Mouse (Mus musculus) gastrocnemius, adult 8-10 months (tissue): ENCODE measurements around the gene Rassf1. TPM values are rescaled to one million over a fixed set of nuclear protein-coding genes. Genes with fewer than 3 reads are reported as not detected.

ENCODE experiments used
- DNase-seq, 2 experiments: peaks; one replicate each; pipeline ENCODE4 v3.0.0; 2022; ENCODE audit warnings: low spot score in 2 of 2
- total RNA-seq, 4 experiments: library from RNA; stranded (reverse); gene quantifications; 2 replicates each; pipeline ENCODE4 v1.2.4; 2022

Rassf1 gene
- 10 to 100 TPM in 3 of 4 experiments, 1 to 10 TPM in 1; 9.3 to 14.4 (median 11.9) TPM for total RNA-seq

- peak in 1 of 2 experiments; percentile 58 for DNase-seq
Measured at GRCm38 (mm10) chr9:107551117-107551889, at the start of gene Rassf1. Rassf1 (plus strand) TSS chr9:107551555.

DNA sequence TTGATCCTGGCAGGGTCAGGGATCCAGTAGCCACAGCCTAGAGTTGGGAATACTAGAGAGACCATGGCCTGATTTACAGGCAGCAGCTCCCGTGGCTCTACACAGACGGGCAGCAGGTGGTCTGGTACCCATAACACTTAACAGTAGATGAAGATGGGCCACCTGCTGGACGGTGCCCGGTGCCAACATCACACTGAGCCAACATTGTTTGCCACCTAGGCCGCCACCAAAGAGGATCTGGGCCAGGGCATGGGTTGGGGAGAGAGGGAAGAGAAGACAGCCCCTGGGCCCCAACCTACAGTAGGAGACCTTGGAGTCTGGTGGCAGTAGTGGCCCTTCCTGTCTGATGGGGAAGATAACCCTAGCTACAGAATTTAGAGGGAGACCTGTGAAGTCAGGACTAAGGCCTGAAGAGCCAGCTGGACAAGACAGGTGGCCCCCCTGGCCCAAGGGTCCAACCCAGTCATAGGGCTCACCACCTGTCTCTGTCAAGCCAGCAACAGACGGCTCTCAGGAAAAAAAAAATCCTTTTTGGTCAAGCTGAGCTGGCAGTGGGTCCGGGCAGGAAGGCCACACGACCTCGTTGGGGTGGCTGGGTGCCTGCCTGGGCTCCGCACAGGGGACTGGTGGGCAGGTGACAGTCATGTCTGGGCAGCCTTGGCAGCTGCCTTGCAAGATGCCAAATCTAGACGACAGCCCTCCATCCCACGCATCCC is 49.1 kb upstream of the Rassf1 start:
- DNase-seq, result no peak

GRCm38 (mm10) chr9:107504662-107505537 is 46.5 kb upstream of the Rassf1 start:
- DNase-seq, result no peak

DNA sequence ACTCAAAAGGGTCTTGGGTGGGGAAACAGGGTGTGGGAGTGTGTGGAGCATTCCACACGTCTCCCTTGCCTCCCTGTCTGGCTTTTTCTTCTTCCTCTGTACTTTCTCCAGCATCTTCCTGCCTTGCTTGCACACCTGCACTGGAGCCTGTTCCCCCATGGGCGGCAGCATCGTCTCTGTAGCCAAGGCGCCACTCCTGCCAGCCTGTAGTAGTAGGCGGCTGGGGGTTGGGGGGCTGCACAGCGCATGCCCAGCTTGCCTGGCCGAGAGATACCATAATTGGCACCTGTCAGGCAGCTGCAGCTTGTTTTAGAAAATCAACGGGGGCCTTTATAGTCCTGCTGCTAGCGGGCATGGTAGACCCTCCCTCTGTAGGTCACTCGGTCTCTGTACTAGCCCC is 43.1 kb upstream of the Rassf1 start:
- DNase-seq, result no peak

GRCm38 (mm10) chr9:107510384-107511100 is 40.8 kb upstream of the Rassf1 start:
- DNase-seq, result no peak

- DNase-seq, result no peak
Measured at GRCm38 (mm10) chr9:107511436-107511835, 39.9 kb upstream of the Rassf1 start.

- no peak for DNase-seq
Measured at GRCm38 (mm10) chr9:107512326-107512725, 39.0 kb upstream of the Rassf1 start.

DNA sequence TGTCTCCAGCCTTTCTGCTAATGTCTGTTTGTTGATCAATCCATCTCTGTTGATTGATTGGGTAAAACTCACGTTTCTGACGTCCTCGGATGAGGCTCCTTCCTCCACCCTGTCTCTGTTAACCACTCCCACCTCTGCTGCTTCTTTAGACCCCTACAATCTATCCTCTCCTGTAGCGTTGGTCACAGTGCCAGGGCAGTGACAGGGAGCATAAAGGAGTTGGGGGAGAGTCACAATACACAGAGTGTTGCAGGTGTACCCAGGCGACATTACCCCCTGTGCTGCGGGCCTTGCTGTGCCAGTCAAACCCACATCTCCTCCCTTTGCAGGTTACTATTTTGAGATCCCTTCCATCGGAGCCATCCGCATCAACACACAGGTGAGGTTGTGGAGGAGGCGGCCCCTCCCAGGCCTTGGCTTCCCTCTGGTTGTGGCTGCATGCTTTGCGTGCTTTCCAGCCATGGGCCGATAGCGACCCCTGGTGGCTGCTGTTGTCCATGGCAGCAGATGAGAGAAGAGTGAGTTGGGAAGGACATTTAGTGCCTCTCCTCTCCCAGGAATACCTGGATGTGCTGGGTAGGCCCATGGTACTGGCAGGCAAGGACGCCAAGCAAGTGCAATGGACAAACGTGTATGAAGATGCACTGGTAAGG is 36.9 kb upstream of the Rassf1 start:
- peak; percentile 62 to 68 for DNase-seq

GRCm38 (mm10) chr9:107520331-107520730 is 31.0 kb upstream of the Rassf1 start:
- no peak for DNase-seq

DNA sequence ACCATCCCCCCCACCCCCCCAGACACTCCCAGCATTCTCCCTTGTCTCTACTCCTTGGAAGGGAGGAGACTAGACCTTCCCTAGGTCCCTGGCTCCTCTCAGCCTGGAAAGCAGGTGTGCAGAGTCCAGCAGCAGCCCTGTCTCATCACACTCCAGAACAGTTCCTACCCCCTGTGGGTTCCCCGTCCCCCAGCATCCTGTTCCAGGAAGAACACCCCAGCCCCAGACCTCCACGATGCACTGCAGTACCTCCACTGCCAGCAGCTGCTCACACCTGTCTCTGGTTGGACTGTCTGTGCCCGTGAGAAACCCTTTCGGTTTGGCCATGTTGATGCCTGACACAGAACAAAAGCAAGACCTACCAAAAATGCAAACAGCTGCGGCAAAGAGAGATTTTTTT is 30.2 kb upstream of the Rassf1 start:
- no peak for DNase-seq

DNA sequence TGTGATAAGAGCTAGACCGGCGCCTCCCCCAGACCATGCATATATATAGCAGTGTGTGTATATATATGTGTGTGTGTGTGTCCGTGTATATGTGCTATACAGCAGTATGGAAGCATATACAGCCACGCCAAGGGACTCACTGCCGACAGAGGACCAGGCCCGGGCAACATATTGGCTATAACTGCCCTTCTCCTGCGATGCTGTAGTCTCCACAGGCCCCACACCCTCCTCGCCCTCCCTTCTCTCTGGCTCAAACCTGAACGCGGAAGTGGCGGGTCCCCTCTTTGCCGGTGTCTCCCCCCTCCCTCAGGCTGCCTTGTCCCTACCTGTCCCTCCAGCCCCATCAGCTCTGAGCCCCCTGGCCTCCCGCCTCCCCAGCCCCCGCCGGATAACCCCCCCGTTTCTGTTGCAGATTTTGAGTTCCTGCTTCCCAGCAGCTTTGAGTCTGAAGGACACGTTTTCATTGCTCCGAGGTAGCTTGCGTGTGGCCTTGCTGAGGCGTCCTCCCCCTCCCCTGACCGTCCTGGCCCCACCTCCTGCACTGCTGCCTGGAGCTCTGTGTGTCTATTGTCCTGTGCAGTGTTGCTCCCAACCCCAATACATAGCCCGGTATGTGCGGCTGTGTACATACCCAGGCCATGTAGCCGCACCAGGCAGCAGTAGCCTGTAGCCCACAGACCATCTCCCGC is 29.5 kb upstream of the Rassf1 start:
- no peak for DNase-seq

DNA sequence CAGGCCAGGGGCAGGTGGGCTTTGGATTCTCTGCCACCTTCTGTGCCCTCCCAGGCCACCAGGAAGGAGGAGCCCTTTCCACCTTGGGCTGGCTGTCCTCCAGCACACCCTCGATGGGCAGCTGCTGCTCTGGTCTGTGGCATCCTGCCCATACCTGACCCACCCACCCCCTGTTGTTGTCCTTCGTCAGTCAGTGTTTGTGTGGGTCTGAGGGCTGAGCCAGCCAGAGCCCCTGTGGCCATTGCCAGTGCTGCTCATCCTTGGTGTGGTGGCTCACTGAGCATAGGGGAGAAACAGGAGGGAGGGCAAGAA is 29.0 kb upstream of the Rassf1 start:
- no peak for DNase-seq

DNA sequence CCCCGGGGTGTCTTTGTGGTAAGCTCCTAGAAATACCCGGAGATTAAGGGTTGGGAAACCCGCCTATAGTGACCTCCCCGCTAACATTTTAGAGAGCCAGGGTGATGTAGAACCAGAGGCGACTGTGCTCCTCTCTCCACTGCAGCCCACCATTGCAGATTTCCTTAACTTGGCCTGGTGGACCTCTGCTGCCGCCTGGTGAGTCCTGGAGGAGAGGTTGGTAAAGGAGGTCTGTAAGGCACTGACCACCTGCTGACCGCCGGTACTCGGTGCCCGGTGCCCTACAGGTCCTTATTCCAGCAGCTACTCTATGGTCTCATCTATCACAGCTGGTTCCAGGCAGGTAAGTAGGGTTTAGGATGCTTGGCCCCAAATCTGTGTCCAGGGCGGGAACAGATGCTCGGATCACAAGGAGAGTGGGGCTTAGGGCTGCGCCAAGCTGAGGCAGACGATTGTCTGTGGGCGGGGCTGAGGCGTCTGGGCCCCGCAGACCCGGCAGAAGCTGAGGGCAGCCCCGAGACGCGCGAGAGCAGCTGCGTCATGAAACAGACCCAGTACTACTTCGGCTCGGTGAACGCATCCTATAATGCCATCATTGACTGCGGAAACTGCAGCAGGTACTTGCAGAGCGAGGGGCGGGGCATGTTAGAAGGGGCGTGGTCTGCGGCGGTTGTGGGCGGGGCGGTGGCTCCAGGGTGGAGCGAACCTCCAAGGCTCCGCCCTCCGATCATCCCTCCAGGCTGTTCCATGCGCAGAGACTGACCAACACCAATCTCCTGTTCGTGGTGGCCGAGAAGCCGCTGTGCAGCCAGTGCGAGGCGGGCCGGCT is 24.9 kb upstream of the Rassf1 start:
- peak; percentile 65 for DNase-seq

DNA sequence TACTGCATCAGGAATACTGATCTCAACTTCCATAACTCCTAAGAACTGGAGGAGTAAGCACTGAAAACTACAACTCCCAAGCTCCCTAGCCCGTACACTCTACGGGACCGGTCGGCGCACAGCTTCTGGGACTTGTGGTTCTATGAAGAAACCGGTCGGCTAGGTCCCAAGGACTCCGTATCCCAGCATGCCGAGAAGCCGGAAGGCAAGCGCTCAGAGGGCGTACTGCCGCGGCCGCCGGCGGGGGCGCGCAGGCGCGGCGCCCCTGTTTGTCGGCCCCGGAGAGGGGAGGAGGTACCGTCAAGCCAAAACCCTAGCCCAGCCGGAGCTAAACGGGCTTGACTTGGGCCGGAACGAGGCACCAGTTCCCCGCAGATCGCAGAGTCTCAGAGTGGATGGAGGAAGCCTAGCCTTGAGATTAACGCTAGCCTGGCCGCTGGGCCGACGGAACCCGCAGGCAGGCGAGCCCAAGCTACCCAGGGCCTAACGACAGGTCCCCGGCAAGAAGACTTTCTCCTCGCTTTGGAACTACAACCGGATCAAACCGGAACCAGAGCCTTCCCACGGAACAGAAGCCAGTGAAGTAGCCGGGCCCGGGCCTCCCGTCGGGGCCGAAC is 17.5 kb upstream of the Rassf1 start, which contains the start of gene Tmem115:
Gene Tmem115 (plus strand): TSS at position 155 of the 617 bp plus-strand sequence.
- peak; percentile 85 to 92 for DNase-seq

DNA sequence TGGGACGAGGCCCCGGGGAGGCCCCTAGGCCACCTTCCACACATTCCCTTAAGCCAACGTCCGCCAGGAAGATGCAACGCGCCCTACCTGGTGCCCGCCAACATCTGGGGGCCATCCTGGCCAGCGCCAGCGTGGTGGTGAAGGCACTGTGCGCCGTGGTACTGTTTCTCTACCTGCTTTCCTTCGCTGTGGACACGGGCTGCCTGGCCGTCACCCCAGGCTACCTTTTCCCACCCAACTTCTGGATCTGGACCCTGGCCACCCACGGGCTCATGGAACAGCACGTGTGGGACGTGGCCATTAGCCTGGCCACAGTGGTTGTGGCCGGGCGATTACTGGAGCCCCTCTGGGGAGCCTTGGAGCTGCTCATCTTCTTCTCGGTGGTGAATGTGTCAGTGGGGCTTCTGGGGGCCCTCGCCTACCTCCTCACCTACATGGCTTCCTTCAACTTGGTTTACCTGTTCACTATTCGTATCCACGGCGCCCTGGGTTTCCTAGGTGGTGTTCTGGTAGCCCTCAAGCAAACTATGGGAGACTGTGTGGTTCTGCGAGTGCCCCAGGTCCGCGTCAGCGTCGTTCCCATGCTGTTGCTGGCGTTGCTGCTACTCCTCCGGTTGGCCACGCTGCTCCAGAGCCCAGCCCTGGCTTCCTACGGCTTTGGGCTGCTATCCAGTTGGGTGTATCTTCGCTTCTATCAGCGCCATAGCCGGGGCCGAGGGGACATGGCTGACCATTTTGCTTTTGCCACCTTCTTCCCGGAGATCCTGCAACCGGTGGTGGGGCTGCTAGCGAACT is 16.8 kb upstream of the Rassf1 start:
- no peak for DNase-seq

DNA sequence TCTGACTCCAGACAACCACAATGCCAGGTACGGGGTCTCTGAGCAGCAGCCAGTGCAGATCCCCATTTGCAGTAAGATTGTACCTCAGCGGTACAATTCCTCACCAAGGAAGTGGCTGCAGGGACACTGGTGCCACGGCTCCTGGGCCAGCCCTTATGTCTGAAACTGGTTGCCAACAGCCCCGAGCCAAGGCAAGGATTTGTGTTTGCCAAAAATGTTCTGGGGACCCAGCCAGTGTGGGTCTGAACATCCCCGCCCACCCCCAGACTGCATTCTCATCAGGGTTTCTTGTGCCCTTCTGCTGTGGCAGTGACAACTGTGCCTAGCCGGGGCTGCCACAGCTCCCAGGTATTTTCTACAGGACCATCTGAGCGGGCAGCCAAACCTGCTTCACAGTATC is 13.1 kb upstream of the Rassf1 start:
- DNase-seq, result no peak

- DNase-seq, result no peak
Measured at GRCm38 (mm10) chr9:107538711-107539110, 12.6 kb upstream of the Rassf1 start.

DNA sequence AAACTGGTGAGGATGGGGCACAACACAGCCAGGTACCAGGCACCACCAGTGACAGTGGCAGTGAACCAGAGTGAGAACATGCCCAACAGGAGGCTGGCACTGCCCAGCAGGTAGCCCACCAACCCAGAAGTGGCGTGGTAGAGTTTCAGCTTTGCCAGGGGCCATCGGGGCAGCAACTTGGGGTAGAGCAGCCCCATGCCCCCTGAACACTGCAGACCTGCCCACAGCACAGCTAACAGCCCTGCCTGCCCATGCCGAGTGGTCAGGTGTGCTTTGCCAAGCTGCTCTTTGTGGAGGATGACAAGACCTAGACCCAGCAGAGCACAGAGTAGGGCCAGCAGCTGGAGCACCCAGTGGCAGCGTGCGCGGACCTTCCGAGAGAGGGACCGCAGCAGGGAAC is 11.4 kb upstream of the Rassf1 start:
- no peak for DNase-seq
